Mouse (Mus musculus): ENCODE results near the gene Srpk1.

The Srpk1 gene

DNA sequence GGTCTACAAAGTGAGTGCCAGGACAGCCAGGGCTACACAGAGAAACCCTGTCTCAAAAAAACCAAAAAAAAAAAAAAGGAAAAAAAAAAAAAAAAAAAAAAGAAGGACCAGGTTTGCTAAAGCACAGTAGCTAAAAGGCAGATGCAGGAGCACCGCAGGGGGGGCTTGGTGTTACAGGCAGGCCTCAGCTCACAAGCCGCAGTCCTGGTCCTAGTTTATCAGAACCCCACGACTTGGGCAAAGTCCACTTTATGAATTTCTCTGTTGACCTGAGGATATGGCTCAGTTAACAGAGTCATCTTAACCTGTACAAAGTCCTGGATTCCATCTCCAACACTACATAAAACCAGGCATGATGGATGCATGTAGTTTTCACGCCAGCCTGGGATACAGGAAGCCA, 7.2 kb downstream of the Srpk1 start:
- DNase-seq (ENCODE audit: low spot score in 2 of 2) = no peak

DNA sequence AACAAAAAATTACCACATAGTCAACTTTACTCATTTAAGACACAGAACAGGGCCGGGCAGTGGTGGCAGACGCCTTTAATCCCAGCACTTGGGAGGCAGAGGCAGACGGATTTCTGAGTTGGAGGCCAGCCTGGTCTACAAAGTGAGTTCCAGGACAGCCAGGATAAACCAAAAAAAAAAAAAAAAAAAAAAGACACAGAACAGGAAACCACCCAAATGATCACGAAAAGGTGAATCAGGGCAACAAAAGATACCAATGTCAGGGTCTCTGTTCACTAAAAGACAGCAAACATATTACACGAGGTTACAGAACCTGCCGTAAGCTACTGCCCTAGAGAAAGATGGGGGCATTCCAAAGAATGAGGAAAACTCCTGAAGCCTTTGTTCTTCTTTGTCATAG, 9.4 kb downstream of the Srpk1 start:
- DNase-seq (ENCODE audit: low spot score in 2 of 2) = no peak

DNA sequence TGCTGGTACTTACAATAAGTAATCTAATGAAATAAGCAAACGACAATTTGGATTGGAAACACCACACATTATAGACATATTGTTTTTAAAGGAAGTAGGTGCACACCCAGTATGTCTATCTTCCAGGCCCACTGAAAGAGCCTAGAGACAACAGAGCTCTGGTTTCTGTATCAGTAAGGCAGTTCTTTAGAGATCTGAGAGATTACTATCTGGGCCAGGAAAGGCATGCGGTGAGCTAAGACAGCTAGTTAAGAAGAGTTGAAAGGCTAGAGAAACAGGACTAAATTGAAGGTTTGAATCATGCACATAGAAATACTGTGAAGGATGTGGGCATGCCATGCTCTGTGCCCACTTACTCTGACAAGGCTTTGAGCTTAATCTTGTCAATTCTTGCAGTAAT, 9.9 kb downstream of the Srpk1 start:
- DNase-seq (ENCODE audit: low spot score in 2 of 2) = peak; percentile 31 to 34

- no peak for DNase-seq (ENCODE audit: low spot score in 2 of 2)
Observed at GRCm38 (mm10) chr17:28609543-28609942, 13.0 kb downstream of the Srpk1 start.

GRCm38 (mm10) chr17:28601557-28602250, 20.8 kb downstream of the Srpk1 start:
- DNase-seq (ENCODE audit: low spot score in 2 of 2) = no peak

- DNase-seq (ENCODE audit: low spot score in 2 of 2) = no peak
Observed at GRCm38 (mm10) chr17:28600780-28601179, 21.7 kb downstream of the Srpk1 start.

- no peak for DNase-seq (ENCODE audit: low spot score in 2 of 2)
Observed at GRCm38 (mm10) chr17:28593965-28594364, 28.5 kb downstream of the Srpk1 start.

- DNase-seq (ENCODE audit: low spot score in 2 of 2) = peak; percentile 53 to 61
Observed at GRCm38 (mm10) chr17:28592998-28593397, 29.5 kb downstream of the Srpk1 start.

GRCm38 (mm10) chr17:28591476-28591875, 31.0 kb downstream of the Srpk1 start:
- DNase-seq (ENCODE audit: low spot score in 2 of 2) = peak; percentile 27

GRCm38 (mm10) chr17:28590596-28590995, 31.9 kb downstream of the Srpk1 start:
- DNase-seq (ENCODE audit: low spot score in 2 of 2) = no peak

GRCm38 (mm10) chr17:28588591-28588990, 33.9 kb downstream of the Srpk1 start:
- no peak for DNase-seq (ENCODE audit: low spot score in 2 of 2)

DNA sequence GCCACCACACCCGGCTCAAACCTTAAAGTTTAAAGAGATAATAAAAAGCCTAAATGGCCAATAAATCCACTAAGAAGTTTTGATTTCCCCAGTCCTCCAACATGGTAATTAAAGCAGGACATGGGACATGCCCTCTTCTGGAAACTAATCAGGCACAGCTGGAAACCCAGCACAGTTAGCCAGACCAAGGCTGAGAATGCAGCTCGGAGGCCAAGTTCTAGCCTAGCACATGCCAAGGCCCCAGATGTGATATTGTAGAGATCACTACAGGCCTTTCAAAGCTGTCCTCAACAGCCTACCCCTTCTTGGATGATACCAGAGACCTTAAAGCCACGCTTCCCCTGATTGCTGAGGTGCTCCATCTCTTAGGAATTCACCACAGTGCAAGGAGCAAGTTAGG, 36.0 kb downstream of the Srpk1 start:
- DNase-seq (ENCODE audit: low spot score in 2 of 2) = no peak

DNA sequence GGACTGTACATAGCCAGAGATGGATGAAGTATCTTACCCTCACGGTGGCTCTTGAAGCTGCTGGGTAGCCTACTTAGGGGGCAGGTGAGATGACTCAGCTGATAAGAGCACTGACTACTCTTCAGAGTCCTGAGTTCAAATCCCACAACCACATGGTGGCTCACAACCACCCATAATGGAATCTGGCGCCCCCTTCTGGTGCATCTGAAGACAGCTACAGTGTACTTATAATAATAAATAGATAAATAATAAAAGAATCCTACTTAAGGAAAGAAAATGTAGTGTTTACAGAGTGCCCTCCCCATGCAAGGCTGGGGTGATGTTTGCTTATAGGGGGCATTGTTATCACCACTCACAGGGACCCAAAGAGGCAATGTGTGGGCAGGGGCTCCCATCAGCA, 41.5 kb downstream of the Srpk1 start:
- DNase-seq (ENCODE audit: low spot score in 2 of 2) = no peak

DNA sequence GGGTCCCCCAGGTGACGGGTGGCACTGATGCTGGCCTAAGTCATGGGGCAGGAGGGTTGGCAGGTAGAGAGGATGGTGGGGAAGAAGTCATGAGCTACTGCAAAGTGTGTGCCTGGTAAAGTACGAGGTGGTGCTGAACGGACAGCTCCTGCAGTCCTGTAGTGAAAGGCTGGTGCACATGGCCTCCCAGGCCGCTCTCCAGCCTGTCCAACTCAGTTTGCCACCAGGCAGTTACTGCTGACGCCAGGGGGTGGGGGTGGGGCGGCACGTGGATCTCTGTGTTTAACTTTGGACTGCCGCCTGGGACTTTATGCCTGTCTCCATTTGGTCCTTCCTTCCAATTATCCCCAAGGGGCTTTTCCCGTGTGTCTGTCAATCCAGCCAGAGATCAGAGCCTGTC, 42.1 kb downstream of the Srpk1 start:
- DNase-seq (ENCODE audit: low spot score in 2 of 2) = peak in 1 of 2 experiments; percentile 10

- DNase-seq (ENCODE audit: low spot score in 2 of 2) = no peak
Observed at GRCm38 (mm10) chr17:28575244-28576125, 47.0 kb downstream of the Srpk1 start, which contains the start of gene Lhfpl5. TSS of gene Lhfpl5 (plus strand) at chr17:28575641.

DNA sequence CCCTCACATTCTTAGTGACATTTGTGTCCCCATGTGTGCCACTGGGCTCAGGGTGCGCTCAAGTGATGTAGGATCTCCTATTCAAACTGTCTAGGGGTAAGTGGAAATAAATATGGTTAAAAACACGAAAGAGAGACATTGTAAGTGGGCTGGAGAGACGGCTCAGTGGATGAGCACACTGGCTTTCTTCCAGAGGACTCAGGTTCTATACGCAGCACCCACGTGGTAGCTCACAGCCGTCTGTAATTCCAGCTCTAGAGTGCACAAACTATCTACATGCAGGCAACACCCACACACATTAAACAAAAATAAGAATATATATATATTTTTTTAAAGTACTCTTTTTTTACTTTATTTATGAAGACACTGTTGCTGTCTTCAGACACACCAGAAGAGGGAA, 49.6 kb downstream of the Srpk1 start:
- no peak for DNase-seq (ENCODE audit: low spot score in 2 of 2)

DNA sequence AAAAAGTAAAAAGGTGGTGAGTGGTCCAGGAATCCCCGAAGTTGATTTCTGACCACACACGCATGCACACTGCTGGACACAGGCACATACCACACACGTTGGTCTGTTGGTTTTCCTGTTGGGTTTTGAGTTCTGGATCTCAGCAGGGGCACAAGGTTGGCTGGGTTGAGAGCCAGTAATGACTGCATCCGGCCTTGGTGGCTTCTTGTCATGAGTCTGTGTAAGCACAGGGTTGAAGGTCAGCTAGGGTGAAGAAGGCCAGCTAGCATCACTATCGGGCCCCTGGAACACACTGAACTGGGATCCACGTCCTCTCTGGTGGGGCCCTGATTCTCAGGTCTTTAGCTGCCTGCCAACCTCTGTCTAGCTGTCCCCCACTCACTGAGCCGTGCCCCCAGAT, 50.0 kb downstream of the Srpk1 start:
- no peak for DNase-seq (ENCODE audit: low spot score in 2 of 2)

DNA sequence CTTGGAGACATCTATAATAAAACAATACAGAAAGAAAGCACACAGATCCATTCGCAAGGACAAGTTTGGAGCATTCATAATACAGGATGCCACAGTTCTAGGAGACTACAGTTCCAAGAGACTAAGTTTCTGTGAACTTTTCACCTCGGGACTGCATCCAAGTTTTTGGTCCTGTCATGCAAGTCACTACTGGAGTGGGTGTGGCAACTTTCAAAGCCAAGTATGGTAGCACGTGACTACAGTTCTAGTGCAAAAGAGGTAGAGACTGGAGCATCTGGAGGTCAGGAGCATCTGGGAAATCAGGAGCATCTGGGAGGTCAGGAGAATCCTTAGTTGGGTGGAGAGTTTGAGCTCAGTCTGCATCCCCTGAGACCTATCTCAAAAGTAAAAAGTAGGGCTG, 50.6 kb downstream of the Srpk1 start:
- DNase-seq (ENCODE audit: low spot score in 2 of 2) = no peak

DNA sequence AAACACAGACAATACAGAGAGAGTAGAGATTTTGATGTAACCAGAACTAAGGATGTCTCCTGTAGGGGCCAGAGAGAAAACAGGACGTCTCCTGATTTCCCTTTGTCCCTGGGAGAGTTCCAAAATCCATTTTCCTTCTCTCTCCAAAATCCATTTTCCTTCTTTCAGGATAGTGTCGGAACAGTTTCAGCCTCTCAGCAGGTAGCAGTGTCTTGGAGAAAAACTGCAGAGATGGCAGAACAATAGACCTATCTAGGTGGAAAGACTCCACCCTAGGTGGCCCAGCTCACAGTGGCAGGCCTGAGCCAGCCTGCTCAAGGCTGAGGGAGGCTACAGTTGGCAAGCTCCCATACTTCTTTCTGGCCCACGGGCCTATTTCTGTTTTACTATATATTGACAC, 55.0 kb downstream of the Srpk1 start:
- no peak for DNase-seq (ENCODE audit: low spot score in 2 of 2)

GRCm38 (mm10) chr17:28565181-28565580, 57.3 kb downstream of the Srpk1 start:
- no peak for DNase-seq (ENCODE audit: low spot score in 2 of 2)

GRCm38 (mm10) chr17:28561613-28562012, 60.9 kb downstream of the Srpk1 start:
- no peak for DNase-seq (ENCODE audit: low spot score in 2 of 2)

DNA sequence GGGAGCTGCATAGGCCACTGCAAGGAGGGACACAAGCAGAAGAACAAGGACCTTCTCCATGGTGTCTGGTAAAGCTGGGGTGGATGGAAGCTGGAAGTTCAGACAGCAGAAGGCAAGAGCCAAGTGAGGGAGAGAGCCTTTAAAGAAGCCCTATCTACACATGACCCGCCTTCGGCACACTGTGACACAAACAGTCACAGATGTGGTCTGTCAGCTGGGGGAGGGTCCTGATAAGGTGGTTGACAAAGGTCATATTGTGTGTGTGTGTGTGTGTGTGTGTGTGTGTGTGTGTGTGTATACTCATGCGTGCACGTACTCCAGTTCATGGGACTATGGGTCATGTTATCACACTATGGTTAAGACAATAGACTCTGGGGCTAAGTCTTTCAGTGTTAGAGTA, 61.9 kb downstream of the Srpk1 start, which contains the start of gene Clps:
TSS of gene Clps (minus strand) at position 169 of the 400 bp plus-strand sequence.
- no peak for DNase-seq (ENCODE audit: low spot score in 2 of 2)

DNA sequence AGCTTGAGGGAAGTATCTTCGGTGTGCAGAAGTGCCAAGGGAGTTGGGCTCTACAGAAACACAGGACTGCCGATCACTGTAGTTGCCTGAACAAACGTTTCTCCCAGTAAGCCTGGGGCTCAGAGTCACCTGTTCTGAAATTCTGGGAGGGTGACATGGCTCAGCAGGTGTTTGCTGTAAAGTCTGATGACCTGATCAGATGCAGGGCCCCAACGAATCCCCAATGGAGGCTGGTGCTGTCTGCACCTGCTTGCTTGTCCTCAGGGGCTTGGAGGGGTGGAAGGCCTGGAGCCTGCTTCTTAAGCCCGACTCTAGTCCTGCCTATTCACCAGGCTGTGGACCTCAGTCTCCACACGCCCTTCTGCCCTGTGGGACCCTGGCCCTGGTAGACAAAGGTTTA, 64.7 kb downstream of the Srpk1 start:
- DNase-seq (ENCODE audit: low spot score in 2 of 2) = no peak

All from spleen, postnatal 36 days (tissue).